Mouse (Mus musculus): ENCODE data around the gene Ap3d1.

DNA sequence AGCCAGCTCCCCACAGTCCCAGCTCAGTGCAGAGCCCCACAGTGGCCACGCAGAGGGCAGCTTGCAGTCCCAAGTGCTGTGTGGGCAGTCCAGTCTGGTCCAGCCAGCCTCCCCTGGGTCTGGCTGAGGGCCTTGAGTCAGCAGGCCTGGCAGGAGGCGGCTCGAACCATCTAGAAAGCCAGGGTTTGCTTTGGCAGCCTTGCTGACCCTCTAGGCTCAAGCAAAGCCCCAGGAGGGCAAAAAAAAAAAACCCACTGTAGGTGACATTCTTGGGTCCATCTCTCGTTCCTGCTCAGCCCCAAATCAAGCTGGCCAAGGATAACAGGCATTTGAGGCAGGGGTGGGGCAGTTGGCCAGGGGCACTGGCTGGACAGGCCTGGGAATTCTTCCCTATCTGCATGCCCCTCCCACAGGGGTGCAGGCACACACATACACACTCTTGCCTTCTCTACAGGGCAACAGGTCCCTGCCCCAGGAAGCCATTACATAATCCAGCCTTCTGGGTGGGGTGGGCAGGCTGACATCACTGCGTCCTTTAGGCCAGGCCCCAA, 67.8 kb downstream of the Ap3d1 start:
- no peak for TF ChIP-seq POLR2A (IDR thresholded peaks at IDR 0.05; ENCODE audit: borderline replicate concordance, low read depth, low read length)
- no peak for TF ChIP-seq CTCF (IDR thresholded peaks at IDR 0.05; ENCODE audit: low read depth, low read length)

All from bone marrow macrophage, adult 2 months (primary cell).